Mouse (Mus musculus) WW6 (cell line): Measurements from ENCODE around the gene Tenm4.

Source experiments
- DNase-seq: peaks from one replicate; pipeline ENCODE4 v3.0.0-alpha.2; 2013; ENCODE audit warnings: low read depth, low spot score

The Tenm4 gene

DNA sequence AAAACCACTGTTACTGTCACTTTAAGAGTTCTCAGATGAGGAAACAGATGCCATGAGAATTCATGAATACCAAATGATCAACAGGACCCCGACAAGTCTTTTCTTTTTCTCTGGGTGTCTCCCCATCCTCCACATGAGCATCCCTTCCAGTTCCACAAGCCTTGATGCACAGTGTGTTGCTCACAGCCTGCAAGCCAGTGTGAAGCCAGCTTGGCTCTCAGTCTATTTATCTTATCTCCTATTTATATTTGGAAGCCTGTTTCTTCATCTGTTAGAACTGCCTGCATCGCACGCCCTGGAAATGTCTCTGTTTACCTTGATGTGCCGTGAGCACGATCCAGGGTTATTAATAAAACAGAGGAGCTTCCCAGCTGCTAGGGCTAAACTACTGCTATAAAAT, 169.8 kb downstream of the Tenm4 start:
- DNase-seq = no peak

DNA sequence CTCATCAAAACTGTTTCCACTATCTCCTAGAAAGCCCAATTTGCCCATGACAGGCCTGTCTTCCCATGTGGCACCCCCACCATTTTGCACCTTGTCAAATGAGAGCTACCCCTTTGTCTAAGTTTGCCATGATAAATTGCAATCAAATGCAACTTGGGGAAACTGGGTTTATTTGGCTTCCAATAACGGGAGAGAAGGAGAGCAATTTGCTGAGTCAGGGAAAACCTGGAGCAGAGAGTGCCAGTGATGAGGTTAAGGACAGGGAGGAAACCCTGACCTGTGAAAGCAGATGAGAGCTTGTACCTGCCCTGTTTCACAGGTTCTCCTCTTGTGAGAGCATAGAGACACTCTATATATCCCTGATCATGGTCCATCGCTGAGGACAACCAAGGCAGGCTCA, 170.4 kb downstream of the Tenm4 start:
- DNase-seq = no peak

DNA sequence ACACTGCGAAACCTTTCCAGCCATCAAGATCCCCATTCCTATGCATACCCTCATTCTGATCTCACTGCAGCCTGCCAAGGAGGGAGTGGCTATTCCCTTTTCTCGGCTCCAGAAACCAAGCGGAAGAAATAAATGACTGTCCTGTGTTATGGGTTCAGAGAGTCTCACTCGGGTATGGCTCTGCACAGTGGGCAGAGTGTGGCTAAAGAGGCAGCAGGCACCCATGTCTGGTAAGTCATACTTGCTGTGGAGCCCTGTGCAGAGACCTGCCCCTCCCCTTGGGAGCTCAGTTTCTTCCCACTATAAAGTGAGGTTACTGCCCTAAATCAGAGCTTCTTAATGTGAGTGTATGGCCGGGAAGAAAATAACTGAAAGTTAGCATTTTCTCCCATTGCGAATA, 171.9 kb downstream of the Tenm4 start:
- DNase-seq = no peak

DNA sequence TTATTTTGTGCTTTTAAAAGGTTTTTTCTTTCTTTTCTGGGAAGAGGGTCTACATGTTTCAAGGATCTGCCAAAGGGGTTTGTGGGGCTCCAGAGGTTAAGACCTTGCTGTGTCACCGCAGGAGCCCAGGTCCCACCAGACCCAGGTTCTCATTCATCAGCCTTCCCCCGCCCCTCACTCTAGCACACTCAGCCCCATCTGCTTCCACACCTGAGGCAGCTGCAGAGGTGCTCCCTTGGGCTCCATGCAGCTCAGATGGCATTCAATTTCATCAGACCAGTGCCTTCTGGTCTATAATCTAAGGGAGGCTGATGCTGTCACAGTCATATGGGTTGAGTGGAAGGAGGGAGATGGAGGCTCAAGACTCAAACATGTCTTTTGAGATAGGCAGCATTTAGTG, 172.6 kb downstream of the Tenm4 start:
- DNase-seq = no peak

DNA sequence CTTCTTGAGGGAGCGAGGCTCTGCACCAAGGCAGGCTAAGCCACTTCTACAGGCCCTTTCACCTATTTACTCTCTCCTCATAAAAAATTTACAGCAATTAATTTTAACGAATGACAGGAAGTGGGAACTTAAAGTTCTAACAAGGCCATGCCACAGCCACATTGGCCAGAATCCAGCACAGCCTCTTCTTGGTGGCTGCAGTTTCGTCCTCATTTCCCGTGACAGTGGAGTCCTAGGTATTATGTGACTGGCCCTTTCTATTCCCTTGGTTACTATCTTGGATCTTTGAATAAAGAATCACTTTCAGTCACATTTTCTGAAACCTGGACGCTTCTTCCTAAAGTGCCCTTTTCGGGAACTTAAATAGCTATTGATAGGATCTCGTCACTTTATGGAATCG, 181.6 kb downstream of the Tenm4 start:
- DNase-seq = no peak

DNA sequence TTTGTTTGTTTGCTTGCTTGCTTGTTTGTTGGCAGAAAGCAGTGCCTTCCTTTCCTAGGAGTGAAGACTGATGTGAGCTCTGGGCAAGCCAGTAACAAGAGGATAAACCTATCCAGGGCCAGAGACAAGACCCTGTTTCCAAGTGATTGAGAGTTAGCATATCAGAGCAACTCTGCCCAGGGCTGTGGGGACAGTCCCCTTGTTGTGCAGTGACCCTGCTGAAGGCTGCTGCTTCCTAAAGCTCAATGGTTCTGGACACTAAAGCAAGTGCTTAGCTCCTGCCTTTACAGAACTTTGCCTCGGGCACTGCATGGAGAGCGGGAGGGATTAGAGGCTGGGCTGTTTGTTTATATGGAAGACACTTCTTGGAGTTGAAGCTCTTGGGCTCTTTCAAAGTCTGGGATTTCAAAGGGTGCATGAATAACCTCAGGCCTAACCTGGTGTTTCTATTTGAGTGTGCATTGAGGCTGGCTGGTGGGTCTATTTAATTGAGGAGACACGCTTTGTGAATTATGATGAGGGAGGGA, 185.3 kb downstream of the Tenm4 start:
- DNase-seq = no peak

DNA sequence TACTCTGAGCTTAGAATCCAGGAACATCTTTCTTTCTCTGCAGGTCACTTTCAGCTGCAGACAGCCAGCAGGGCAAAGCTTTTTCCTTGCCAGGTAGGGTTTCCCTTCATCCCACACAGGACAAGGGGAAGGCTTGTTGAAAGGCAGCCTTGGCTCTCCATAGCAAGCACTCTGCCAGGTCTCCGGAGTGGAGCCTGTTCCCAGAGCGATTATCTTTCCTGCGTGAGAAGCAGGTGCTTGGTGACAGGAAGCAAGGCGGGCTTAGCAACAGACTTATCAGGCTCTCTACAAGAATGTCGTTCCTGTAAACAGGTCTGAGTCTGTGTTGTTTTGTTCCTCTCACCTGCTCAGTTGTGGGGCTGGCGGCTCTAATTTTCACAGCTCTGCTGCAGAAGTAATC, 186.5 kb downstream of the Tenm4 start:
- no peak for DNase-seq

DNA sequence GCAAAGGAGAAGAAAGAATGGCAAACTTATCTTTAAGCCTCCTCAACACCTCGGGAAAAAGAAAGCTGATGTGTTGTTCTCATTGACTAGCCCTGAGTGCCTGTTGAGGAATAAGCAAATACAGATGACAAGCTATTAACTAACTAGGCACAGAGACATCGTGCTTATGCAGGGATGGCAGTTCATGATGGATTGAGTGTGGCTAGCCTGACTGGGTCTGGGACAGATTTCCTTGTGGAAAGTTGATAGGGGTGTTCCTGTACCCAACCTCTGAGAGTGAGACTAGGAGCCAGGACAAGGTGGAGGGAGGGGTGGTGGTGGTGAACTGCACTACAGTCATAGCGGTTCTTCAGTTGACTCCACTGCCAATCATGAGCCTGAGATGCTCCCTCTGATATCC, 192.3 kb downstream of the Tenm4 start:
- DNase-seq = no peak

DNA sequence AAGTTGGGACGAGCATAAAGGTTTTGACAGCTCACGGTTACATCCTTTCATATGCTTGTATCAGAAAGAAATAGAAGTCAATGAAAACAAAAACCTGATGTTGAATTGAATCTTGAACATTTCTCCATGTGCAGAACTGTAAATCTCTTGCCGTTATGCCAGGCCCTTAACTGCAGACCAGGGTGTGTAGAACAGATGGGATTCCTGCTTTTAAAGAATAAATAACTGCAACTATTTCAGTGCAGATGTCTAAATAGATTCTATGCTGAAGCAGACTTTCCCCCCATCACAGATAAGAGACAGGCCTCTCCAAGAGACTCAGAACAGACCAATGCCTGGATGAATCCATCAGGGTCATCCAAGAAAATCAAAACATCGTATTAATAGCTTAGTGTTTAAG, 198.9 kb downstream of the Tenm4 start:
- no peak for DNase-seq

DNA sequence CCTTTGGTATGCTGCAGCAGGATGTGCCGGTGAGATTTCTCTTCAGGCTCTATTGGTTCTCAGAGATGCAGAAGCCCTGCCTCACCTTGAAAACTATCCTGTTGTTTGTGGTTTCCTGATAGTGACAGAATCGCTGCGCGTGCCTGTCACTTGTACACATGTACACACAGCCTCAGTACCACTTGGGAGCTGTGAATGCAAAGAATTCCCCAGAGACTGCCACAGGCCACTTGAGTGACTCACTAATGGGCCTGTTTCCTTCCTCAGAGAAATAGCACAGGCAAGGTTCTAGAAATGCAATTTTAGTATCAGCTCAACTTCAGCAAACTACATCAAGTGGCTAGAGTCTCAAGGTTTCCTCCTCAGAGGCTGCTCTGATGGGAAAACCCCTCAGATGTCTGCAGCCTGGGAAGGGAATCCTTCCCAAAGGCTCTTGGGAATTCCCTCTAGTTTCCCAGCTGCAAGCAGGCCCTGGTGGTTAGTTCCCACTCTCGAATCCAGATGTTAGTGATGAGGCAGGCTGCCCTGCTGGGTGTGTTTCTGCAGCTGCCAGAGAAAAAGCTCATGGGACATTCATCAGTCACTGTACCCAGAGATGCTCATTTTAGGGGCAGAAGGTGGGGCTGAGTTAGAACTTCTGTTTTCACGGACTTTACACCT, 203.1 kb downstream of the Tenm4 start:
- DNase-seq = no peak

DNA sequence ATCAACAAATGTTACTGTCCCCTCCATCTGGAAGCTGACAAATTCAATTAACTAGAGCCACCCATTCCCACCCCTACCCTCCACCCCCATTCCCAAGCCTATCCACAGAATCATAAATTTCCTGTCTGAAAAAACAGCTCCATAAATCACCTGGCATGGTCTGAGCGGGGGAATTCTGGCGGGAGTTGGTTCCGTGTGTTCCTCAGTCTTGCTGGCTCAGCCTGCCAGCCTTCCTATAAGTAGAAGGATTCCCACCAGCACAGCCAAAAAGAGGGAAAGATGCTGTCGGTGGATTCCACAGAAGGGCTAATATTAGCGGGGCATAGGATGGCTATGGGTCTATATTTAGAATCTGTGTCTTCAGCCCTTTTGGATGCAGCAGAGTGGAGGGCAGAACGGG, 204.5 kb downstream of the Tenm4 start:
- DNase-seq = no peak

DNA sequence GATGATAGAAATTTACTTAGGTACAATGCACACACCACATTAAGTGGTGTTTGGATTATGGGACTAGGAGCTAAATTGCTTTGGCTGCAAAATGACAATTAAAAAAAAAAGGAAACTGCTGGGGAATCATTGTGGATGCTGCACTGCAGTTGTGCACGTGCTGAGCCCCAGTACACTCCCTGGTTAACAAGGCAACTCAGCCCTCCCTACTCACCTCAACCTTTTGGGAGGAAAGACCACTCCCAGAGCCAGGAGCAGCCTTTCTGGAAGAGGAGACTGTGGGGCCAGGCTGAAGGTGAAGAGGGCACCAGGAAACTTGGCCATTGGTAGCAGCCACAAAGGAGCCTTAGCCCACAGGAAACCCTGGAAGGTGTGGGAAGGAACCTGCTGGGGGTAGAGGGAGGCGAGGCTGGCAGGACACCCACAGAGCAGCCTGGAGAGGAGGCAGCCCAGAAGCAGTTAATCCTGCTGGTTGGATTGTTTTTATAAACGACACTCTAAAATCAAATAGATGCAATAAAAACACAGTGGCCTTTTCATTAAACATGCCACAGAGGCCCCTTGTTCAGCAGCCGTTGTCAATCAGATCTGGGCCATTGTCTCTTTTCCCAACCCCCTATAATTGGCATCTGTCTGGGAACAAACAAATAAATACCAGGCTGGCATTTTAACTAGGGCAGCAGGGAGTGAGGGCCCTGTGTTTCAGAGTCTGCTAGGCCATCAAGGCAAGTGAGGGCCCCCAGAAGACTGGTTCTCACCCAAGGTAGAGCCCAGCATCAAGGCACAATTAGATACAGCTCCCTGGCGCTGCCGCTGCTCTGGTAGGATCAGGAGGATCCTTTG, 212.9 kb downstream of the Tenm4 start:
- no peak for DNase-seq

DNA sequence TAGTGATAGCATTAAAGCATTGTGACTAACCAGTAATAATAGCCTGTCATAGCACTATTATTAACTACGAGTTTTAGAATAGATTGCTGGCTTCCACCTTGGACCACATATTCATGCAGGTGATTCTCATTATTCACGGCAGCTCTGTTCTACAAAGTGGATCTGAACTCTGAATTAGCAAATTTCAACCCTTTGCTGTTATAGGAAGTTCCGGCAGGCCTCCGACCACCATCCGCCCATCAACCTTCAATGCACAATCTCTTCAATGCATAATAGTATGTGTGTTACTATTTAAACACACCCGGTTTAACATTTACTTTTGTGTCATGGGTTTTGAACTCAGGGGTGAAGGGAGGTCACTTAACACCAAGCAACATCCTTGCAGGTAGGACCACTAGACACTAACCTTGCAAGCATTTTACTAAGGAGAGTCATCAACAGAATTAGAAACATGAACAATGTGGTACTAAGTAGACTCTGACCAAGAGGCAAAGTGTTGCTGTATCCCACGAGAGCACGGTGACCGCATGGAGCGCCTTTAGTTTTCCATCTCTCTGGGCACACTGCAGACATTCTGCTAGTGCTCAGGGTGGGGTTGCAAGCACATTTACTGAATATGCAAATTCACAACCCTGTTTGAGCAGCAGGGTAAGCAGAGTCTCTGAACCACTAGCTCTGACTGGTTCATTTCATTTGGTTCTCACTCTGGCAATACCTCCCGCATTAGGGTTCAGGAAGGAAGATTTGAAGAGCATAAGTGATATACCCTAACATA, 213.9 kb downstream of the Tenm4 start:
- no peak for DNase-seq

DNA sequence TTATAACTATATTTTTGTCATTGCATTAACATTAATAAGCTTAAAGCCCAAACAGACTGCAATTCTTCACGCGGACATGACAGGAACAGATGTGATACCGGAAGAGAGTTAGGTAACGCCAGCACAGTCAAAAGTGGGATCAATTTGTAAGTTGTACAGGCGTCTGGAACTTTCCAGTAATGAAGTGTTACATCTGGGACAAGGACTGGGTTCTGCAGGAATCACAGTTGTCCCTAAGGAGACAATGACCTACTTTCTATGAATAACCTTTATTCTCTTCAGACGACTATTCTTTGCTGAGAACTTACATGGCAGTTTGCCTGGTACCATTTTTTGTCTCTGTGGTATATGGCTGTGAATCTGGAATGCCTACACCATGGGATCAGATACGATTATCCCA, 214.8 kb downstream of the Tenm4 start:
- DNase-seq = no peak

DNA sequence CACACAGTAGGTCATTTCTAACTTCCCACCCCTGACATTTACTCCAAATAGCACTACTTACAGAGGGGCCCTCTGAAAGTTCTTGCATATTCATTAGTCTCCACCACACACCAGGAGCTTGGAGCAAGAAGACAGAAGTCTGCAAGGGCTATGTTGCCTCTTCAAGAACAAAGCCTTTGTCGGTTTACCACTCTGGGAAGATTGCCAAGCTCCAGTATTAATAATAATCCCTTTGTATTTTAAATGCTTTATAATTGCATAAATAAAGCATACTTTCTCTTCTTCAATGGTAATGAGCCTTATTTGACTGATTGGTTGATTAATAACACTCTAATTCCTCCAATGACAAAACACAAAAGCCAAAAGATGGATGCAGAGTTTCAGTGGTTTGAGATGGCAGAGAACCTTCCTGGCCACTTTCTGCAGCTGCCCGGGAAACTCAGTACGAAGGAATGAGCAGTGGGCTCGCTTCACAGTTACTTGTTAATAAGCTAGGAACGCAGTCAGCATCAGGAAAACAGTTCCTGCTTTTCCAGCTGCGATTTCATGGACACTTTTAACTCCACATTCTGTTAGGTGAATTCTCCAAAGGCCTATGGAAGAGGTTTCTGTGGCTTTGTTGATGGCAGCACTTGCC, 219.1 kb downstream of the Tenm4 start:
- no peak for DNase-seq

DNA sequence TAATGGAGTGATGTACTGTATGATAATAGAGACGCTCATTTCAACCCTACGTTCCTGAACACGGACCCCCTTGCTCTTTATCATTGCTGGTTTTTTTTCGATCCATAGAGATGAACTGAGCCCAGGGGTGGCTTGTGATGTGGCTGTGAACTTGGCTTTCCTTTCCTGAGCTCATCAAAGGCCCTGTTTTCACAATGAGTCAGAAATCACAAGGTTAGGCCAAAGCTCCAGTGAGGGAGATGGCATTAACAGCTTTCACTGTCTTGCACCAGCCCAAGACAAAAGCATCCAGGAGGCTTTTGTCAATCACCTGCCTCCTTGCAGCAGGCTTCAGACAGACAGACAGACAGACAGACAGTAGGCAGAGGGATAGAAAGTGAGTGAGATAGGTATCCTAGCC, 219.8 kb downstream of the Tenm4 start:
- DNase-seq = no peak

DNA sequence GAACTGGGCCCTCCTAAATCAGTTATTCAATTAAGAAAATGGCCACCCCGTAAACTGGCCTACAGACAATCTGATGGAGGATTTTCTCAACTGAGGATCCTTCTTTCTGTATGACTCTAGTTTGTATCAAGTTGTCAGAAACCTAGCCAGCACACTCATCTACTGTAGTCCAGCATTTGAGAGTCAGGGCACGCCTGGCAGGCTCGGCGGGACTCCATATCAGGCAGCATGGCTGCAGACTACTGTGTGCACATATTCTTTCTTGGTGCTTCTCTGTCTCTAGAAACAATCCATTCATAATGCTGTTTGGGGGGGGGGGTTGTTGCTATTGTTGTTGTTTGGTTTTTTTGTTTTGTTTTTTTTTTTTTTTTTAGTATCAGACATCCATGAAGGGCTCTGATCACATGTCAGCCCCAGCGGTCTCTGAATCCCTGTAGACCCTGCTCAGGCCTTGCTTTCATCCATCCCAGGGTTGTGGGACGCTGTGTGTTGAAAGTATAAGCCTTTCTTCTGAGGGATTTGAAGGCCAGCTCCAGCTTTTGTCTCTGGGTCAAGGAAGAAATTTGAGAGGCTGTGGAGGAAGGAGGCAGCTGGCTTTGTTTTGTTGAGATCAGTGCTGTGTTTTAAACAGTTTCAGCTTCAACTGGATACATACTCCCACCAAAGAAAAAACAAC, 220.9 kb downstream of the Tenm4 start:
- no peak for DNase-seq

DNA sequence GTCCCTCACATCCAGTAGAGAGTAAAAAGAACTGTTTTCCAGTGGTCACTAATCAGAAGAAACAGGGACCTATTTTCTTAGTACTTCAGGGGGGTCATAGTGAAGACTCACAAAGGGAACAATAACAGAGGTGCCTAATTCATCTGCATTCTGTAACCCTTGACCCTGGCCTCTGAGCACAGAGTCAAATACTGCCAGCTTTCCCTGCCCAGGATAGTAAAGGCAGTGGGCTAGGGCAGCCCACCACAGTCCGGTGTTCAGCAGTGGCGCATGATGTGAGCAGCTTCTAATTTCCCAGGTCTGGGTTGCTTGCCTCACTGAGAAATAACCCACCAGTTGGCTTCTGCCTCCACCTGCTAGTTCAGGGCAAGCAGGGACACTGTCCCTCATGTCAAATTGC, 221.6 kb downstream of the Tenm4 start:
- no peak for DNase-seq

DNA sequence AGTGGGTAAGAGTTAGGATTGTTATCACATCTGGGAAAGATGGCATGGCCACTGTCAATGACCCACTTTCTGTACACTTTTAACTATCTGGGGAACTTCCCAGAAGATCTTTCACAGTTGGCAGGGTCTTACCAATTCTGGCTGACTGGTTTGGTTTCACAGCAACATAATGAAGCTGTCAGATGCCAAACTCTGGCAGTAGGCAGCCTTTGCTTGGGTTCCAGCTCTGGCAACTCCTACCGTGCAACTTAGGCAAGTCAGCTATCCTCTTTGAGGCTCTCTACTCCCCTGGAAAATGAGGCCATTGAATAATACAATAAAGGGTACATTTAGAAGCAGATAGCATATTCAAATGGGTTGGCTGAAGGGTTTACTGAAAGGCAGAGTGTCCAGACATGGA, 226.9 kb downstream of the Tenm4 start:
- no peak for DNase-seq

DNA sequence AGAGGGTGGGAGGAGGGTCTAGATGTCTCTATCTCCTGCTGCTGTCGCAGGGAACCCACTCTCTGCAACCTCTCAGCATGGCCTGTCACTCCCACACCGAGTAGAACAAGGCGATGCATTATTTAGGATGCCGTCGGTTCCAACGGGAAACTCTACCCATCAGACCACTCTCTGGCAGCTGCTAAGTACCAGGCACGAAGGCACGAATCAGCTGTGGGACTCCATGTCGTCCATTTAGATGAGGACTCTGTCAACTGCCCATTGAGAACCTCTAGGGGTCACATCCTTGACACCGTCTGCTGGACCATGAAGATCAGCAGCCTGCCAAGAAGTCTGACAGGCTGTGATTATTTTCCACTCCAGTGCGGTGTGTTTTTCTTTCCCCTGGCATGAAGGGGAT, 229.4 kb downstream of the Tenm4 start:
- DNase-seq = no peak

DNA sequence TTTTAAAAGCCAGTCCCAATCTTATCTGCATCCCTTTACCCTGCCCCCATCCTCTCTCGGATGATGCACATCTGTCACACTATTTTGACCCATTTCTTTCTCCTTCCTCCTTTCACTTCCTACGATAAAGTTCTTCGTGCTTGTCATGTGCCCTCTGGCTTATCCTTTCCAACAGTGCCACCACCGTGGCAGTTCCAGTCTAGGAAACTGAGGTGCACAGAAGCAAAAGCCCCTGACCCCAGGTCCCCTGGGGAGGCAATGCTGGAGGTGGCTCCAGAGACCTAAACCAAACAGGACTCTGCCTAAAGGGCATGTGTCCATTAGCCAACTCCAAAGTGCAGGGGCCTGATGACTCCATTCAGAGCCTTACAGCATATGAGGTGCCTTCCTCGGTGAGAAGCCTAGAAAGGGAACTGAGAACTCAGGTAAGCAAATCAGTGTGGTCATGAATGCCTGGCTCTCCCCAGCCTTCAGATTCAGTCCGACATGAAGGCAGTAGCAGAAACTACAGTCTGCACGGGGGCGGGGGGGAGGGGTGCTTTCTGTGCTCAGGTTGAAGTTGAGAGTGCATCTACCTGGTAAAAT, 235.7 kb downstream of the Tenm4 start:
- no peak for DNase-seq
